Mouse (Mus musculus): ENCODE data around the gene Aire. TPM values are rescaled to one million over a fixed set of nuclear protein-coding genes. Genes with fewer than 3 reads are reported as not detected.
"Not testable (repeated sequence)": the region's sequence is repeated elsewhere in the genome, so short reads cannot be mapped to it uniquely, and the experiment has no call there.

Aire gene
- total RNA-seq, 2 experiments from 2014 or later, result 0.60 TPM; not detected in 1

DNA sequence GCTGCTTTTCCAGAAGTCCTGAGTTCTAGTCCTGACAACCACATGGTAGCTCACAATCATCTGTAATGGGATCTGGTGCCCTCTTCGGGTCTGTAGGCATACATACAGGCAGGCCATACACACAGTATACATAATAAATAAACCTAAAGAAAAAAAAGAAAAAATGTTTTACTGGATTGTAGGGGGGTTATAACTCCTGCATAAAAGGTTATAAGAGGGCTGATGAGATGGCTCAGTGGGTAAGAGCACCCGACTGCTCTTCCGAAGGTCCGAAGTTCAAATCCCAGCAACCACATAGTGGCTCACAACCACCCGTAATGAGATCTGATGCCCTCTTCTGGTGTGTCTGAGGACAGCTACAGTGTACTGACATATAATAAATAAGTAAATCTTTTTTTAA is 32.3 kb downstream of the Aire start:
- not testable (repeated sequence) for ATAC-seq (replicated peaks; ENCODE audit: low FRiP score, poor library complexity, severe bottlenecking)

DNA sequence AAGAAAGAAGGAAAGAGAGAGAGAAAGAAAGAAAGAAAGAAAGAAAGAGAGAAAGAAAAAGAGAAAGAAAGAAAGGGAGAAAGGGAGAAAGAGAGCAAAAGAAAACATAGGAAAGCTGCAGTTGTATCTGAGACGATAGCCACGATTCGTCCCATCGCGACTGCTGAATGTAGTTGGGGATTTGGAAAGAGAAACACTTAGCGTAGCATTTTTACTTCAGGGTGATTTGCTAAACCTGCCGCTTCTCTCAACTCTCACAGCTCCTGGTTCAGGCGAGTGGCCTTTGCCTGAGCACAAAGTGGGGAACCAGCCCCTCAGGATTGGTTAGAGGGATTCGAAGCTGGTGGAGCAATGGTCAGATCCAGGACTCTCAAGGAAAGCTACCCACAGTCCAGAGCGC is 33.1 kb downstream of the Aire start:
- ATAC-seq (replicated peaks; ENCODE audit: low FRiP score, poor library complexity, severe bottlenecking), result no peak

DNA sequence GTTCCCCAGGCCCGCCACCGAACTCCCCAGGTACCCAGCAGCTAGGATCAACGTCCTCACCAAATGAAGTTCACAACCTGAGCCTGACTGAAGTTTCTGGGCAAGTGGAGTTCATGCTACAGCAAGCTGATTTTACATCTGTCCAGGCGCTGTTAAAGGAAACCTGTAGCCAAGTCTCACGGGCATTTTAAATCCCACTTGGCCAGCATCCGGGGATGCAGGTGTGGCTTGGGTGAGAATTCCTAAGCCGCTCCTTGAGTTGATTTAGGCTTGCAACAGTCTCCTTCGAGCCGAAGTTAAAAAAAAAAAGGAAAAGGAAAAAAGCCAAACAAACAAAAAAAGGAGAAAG is 33.5 kb downstream of the Aire start, which contains the start of gene Pfkl:
Gene Pfkl, minus strand, starts transcription at position 139 of the 349 bp plus-strand sequence.
- no peak for ATAC-seq (replicated peaks; ENCODE audit: low FRiP score, poor library complexity, severe bottlenecking)

DNA sequence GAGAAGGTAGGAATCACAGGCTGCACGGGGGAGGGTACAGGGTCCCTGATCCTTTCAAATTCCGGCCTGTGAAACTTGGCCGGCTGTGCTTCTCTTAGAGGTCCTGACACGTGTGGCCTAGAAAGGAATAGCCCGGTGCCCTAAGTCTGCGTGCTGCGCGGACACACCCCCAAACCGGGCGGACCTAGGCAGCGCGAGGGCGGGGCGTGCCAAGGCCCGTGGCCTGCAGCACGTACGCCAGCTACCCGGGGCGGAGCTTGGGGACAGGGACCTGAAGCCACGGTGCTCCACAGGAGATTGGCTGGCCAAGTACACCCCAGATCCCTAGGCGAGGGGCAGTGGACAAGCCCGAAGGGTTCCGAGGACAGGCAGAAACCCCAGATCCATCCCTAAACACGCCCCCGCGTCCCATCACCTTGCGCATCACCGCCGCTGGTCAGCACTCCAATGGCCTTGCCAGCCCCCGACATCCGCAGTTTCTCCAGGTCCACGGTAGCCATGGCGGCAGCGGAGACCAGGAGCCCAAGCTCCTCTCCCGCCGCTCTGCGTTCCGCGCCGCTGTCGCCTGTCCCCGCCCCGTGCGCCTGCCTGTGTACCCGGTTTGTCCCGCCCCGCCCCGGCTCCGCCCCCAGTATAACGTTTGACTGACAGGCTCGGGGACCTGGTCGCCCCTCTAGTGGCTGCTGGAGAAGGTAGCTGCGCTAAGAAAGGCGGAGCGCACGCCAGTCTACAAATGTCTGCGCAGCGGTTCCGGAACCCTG is 34.0 kb downstream of the Aire start:
- peak; percentile 94 for ATAC-seq (replicated peaks; ENCODE audit: low FRiP score, poor library complexity, severe bottlenecking)

DNA sequence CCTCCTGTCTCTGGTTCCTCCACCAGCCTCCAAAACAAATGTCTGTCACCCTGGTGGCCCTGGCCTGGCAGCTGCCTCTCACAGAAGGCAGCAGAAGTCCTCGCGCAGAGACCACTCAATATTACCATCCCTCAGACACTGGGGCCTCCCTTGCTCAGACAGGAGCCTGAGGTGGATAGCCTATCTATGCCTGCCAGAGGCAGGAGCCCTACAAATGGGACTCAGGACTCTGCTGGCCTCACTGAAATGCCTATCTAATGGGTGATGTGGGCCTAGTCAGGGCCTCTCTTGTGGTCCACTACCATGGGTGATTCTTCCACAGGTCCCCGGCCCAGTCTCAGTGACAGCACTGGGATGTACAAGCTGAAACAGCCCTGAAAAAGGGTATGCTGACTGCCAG is 35.2 kb downstream of the Aire start:
- ATAC-seq (replicated peaks; ENCODE audit: low FRiP score, poor library complexity, severe bottlenecking), result no peak

DNA sequence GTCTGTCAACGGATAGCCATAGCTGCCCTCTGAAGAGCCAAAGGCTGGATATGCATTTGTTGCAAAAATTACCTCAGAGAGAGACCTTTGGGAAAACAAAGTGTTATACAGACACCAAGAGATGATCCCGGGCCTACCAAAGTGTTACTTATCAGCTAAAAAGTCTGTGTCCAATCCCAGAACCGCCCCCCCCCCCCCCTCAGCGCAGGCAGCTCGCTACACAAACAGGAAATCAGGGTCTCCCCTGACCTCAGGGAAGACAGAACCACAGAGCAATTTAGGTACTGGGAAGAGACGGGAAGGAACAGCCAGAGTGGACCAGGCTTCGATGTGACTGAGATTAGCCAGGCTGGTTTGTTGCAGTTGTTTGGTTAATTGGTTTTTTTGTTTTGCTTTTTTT is 36.2 kb downstream of the Aire start:
- ATAC-seq (replicated peaks; ENCODE audit: low FRiP score, poor library complexity, severe bottlenecking), result no peak

DNA sequence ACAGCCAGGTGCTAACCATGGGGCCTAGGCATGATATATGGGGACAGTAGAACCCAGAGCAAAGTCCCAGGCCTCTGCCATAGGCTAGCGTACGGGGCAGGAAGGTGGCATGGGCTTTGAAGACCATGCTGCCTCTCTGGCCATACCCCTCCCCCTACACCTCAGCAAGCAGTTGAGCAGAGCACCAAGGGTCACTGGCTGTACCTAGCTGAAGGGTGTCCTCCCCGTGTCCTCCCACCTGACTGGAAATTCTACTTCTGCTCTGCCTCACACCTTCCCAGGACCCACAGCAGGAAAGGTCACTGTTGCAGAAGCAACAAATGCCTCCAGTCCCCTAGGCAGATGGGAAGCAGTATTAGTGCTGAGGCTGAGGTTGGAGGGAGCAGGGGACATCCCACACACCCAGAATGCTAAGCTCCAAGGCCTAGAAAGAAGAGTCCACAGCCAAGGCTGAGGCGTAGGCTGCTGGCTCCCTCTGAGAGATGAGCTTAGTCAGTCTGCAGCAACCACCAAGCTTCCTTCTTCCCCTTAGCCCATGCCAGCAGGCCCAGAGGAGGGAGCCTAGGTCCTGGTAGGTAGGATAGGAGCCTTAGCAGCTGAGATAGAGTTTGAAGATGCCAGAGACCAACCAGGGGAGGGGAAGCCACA is 37.5 kb downstream of the Aire start:
- no peak for ATAC-seq (replicated peaks; ENCODE audit: low FRiP score, poor library complexity, severe bottlenecking)

DNA sequence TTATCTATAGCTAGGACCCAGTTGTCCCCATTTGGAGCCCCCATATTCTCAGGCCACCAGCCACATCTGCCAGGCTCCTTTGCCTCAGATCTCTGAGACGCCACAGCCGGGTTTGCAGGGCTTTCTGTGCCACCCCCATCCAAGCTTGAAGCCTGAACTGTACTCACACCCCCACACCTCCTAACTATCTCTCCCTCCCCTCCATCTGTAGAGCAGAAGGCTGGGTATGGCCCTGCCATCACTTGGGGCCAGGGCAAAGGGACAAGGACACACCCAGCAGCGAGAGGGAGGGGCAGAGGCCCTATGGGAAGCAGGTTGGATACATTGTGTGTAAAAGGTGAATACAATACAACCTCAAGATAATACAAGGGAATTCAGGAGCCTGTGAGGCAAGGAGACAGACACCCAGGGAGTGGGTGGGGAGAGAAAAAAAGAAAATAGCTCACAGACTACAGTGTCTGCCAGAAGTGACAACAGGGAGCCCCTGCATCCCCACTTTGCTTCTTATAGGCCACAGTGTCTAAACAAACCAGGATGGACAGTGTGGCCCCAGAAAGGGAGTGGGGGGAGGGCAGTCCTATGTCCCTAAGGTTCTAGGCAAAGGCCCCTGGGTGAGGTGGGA is 38.8 kb downstream of the Aire start:
- ATAC-seq (replicated peaks; ENCODE audit: low FRiP score, poor library complexity, severe bottlenecking), result no peak

DNA sequence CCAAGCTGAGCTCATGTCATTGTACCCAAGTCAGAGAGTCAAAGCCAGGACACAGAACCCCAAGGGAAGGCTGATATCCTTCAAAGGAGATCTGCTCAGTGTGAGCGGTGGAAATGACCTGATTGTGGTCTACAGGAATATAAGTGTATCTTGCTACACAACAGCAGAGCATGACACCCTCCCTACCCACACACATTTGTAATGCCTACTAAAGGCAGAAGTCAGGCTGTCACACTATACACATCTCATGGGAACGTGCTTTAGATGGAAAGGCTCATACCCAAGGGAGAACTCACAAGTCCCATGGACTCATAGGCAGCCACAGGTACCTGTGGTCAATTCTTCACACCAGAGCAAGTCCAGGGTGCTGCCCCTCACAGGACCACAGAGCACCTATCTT is 41.1 kb downstream of the Aire start:
- no peak for ATAC-seq (replicated peaks; ENCODE audit: low FRiP score, poor library complexity, severe bottlenecking)

DNA sequence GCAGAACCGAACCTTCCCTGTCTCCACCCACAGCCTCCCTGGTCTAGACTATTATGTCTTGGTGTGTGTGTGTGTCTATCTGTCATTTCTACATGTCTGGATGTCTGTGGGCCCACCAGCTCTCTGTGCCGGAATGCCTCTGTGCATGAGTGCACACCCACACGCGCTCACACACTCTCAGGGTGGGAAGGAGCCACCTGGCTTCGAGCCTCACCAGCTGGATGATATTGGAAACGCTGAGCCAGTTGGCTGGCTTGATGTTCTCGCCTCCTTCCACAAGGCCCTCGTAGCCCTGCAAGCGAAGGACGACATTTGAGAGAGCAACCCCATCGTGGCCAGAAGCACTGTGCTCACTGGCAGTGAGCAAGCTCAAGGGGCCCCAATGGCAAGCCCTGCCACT is 41.6 kb downstream of the Aire start:
- no peak for ATAC-seq (replicated peaks; ENCODE audit: low FRiP score, poor library complexity, severe bottlenecking)

DNA sequence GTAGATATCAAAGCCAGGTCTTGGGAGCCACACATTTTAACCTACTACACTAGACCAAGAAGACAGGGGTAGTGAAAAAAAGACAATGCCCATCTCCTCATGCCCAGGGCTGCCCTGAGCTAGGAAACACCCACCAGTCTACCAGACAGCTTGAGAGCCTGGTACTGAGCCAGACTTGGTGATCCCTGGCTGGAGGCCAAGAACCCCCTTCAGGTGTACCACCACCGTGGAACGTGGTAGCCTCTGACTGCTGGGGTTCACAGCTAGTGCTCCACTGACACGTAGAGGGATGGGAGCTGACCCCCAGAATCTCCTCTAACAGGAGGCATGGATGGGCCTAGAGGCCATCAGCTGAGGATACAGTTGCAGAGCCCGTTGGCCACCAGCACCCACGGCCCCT is 43.2 kb downstream of the Aire start:
- no peak for ATAC-seq (replicated peaks; ENCODE audit: low FRiP score, poor library complexity, severe bottlenecking)

DNA sequence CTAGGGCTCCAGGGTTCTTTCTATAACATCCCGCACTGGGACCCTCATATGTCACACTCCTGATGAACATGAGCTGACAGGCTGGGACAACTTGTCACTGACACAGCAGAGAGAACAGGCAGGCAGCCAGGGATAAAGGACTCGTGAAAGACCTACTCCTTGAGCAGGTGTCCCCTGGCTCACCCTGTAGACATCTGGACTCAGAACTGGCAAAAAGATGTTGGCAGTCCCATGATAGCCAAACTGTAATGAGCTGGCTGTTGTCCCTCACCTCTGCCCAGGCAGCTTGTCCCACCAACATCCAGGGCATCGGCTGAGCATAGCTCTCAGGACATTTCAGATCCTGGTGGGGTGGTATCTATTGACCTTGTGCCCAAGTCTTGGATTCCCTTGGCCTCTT is 47.8 kb downstream of the Aire start:
- ATAC-seq (replicated peaks; ENCODE audit: low FRiP score, poor library complexity, severe bottlenecking), result no peak

DNA sequence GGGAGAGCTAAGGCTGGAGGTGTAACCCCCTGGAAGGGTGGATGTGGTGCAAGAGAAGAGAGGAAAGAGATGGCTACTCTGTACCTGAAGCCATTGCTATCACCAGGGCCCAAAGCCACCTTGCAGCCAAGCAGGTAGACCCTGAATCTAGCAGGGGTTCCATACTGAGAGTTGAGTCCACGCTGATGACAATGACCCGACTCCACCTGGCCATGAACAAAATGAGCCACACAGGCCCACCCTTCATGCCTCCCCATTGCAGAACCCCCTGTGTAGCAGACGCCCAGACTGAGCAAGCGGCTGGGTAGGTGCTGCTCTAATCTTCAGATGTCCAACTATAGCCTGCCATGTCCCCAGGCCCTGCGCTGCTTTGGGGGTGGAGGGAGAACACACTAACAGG is 57.6 kb downstream of the Aire start:
- no peak for ATAC-seq (replicated peaks; ENCODE audit: low FRiP score, poor library complexity, severe bottlenecking)

DNA sequence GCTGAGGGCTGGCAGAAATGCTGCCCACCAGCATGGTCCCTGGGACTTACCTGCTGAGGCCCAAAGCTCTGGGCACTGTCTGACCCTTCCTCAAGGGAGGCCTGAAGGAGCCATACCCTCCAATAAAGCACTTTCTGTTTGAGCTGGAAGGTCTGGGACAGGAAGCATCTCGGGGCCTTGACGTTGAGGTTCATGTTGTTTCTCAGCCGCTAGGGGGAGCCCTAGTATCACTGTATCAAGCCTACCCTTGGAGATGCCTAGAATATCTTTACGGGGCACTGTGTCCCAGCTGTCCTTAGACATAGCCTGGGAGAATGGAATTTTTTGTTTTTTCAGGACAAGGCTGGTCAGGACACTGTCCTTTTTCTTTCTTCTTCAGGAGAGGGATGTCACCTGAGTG is 58.8 kb downstream of the Aire start:
- ATAC-seq (replicated peaks; ENCODE audit: low FRiP score, poor library complexity, severe bottlenecking), result peak; percentile 81

Other genes starting within 250 kb of the Aire start
- gene Gm9639, start 248.5 kb downstream of the Aire start, total RNA-seq (2015; ENCODE audit: low replicate concordance), result not detected in 2 replicates
- not detected in 2 replicates for gene Gm9639, start 248.5 kb downstream of the Aire start, total RNA-seq (2017; ENCODE audit: low replicate concordance)
- gene Gm19668, start 244.5 kb downstream of the Aire start, total RNA-seq (2015; ENCODE audit: low replicate concordance), result not detected in 2 replicates
- not detected in 2 replicates for gene Gm19668, start 244.5 kb downstream of the Aire start, total RNA-seq (2017; ENCODE audit: low replicate concordance)
- not detected in 2 replicates for gene Gm9507, start 231.8 kb downstream of the Aire start, total RNA-seq (2015; ENCODE audit: low replicate concordance)
- not detected in 2 replicates for gene Gm9507, start 231.8 kb downstream of the Aire start, total RNA-seq (2017; ENCODE audit: low replicate concordance)
- not detected in 2 replicates for gene Gm2696, start 228.9 kb downstream of the Aire start, total RNA-seq (2015; ENCODE audit: low replicate concordance)
- gene Gm2696, start 228.9 kb downstream of the Aire start, total RNA-seq (2017; ENCODE audit: low replicate concordance), result not detected in 2 replicates
- not detected in 2 replicates for gene Krtap10-4, start 216.5 kb downstream of the Aire start, total RNA-seq (2015; ENCODE audit: low replicate concordance)
- gene Krtap10-4, start 216.5 kb downstream of the Aire start, total RNA-seq (2017; ENCODE audit: low replicate concordance), result not detected in 2 replicates
- not detected in 2 replicates for gene Krtap10-10, start 207.7 kb downstream of the Aire start, total RNA-seq (2015; ENCODE audit: low replicate concordance)
- not detected in 2 replicates for gene Krtap10-10, start 207.7 kb downstream of the Aire start, total RNA-seq (2017; ENCODE audit: low replicate concordance)
- gene Gm36176, start 196.8 kb downstream of the Aire start, total RNA-seq (2015; ENCODE audit: low replicate concordance), result not detected in 2 replicates
- not detected in 2 replicates for gene Gm36176, start 196.8 kb downstream of the Aire start, total RNA-seq (2017; ENCODE audit: low replicate concordance)
- not detected in 2 replicates for gene Gm10318, start 190.8 kb downstream of the Aire start, total RNA-seq (2015; ENCODE audit: low replicate concordance)
- gene Gm10318, start 190.8 kb downstream of the Aire start, total RNA-seq (2017; ENCODE audit: low replicate concordance), result not detected in 2 replicates
- not detected in 2 replicates for gene Gm3285, start 181.6 kb downstream of the Aire start, total RNA-seq (2015; ENCODE audit: low replicate concordance)
- not detected in 2 replicates for gene Gm3285, start 181.6 kb downstream of the Aire start, total RNA-seq (2017; ENCODE audit: low replicate concordance)
- not detected in 2 replicates for gene Lrrc3, start 141.1 kb downstream of the Aire start, total RNA-seq (2015; ENCODE audit: low replicate concordance)
- not detected in 2 replicates for gene Lrrc3, start 141.1 kb downstream of the Aire start, total RNA-seq (2017; ENCODE audit: low replicate concordance)
- 3.1 and 5.4 TPM in 2 replicates for gene Trpm2, start 73.0 kb downstream of the Aire start, total RNA-seq (2015; ENCODE audit: low replicate concordance)
- gene Trpm2, start 73.0 kb downstream of the Aire start, total RNA-seq (2017; ENCODE audit: low replicate concordance), result 3.4 and 9.8 TPM in 2 replicates
- gene 1810043G02Rik, start 65.1 kb downstream of the Aire start, total RNA-seq (2015; ENCODE audit: low replicate concordance), result 0.77 and 3.1 TPM in 2 replicates
- 0.28 and 0.68 TPM in 2 replicates for gene 1810043G02Rik, start 65.1 kb downstream of the Aire start, total RNA-seq (2017; ENCODE audit: low replicate concordance)
- gene Pfkl, start 33.5 kb downstream of the Aire start, total RNA-seq (2015; ENCODE audit: low replicate concordance), result 0.96 and 1.5 TPM in 2 replicates
- gene Pfkl, start 33.5 kb downstream of the Aire start, total RNA-seq (2017; ENCODE audit: low replicate concordance), result 7.3 and 11.6 TPM in 2 replicates
- not detected in 2 replicates for gene Dnmt3l, start 1.7 kb downstream of the Aire start, total RNA-seq (2015; ENCODE audit: low replicate concordance)
- 0.42 and 0.43 TPM in 2 replicates for gene Dnmt3l, start 1.7 kb downstream of the Aire start, total RNA-seq (2017; ENCODE audit: low replicate concordance)
- gene Icosl, start 25.7 kb upstream of the Aire start, total RNA-seq (2015; ENCODE audit: low replicate concordance), result 2.3 and 2.7 TPM in 2 replicates
- gene Icosl, start 25.7 kb upstream of the Aire start, total RNA-seq (2017; ENCODE audit: low replicate concordance), result 1.8 and 4.9 TPM in 2 replicates
- 13.6 and 14.6 TPM in 2 replicates for gene D10Jhu81e, start 126.2 kb upstream of the Aire start, total RNA-seq (2015; ENCODE audit: low replicate concordance)
- 11.8 and 18.5 TPM in 2 replicates for gene D10Jhu81e, start 126.2 kb upstream of the Aire start, total RNA-seq (2017; ENCODE audit: low replicate concordance)
- 0.19 TPM in 1 of 2 replicates, not detected in the other for gene Pwp2, start 141.5 kb upstream of the Aire start, total RNA-seq (2015; ENCODE audit: low replicate concordance)
- 5.5 and 5.9 TPM in 2 replicates for gene Pwp2, start 141.5 kb upstream of the Aire start, total RNA-seq (2017; ENCODE audit: low replicate concordance)
- 48.3 and 50.0 TPM in 2 replicates for gene Trappc10, start 201.0 kb upstream of the Aire start, total RNA-seq (2015; ENCODE audit: low replicate concordance)
- 37.9 and 41.1 TPM in 2 replicates for gene Trappc10, start 201.0 kb upstream of the Aire start, total RNA-seq (2017; ENCODE audit: low replicate concordance)

Measured in erythroblast, adult 5-6 weeks (primary cell).